Mouse (Mus musculus): ENCODE data around the gene Antxr1. TPM values are rescaled to one million over a fixed set of nuclear protein-coding genes. Genes with fewer than 3 reads are reported as not detected.

Antxr1 gene
- total and polyA plus RNA-seq, 3 experiments, result 0.16 to 0.23 (median 0.21) TPM

DNA sequence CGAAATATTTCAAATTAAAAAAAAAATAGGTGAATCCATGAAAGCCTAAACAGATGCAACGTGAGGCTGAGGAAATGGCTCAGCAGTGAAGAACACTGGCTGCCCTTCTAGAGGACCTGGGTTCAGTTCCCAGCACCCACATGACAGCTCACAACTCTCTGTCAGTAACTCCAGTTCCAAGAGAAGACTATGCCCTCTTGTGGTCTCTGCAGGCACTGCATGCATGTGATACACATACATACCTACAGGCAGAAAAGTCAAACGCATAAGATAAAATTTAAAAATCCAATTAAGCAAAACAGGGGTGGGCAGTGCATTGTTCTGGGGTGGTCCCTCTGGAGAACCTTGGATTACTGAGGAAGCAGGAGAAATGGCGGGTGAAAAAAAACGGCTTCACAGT is 60.8 kb downstream of the Antxr1 start:
- no peaks in the 10 kb centered on the region for H3K36me3 ChIP-seq (replicated peaks in 1 of 2; ENCODE audit: control insufficient read depth in 1 of 2, insufficient read depth in 1 of 2, low read length in 1 of 2)
- TF ChIP-seq MAFK (IDR thresholded peaks at IDR 0.05; ENCODE audit: insufficient replicate concordance, low read length) (no peak), POLR2A (IDR thresholded peaks at IDR 0.05; ENCODE audit: low read depth, low read length) (no peak), NRF1 (IDR thresholded peaks at IDR 0.05; ENCODE audit: low read depth, low read length) (no peak), USF2 (conservative IDR thresholded peaks at IDR 0.05; ENCODE audit: low read depth, low read length) (no peak), SIN3A (IDR thresholded peaks at IDR 0.05; ENCODE audit: low read length) (no peak), RAD21 (IDR thresholded peaks at IDR 0.05; ENCODE audit: low read depth, low read length) (peak; percentile 35), MXI1 (IDR thresholded peaks at IDR 0.05; ENCODE audit: low read depth, low read length) (no peak), SMC3 (IDR thresholded peaks at IDR 0.05; ENCODE audit: low read depth, low read length) (peak; percentile 54), CTCF (conservative IDR thresholded peaks at IDR 0.05 in 1 of 2, IDR thresholded peaks at IDR 0.05 in 1 of 2; ENCODE audit: low read depth in 2 of 2, low read length in 2 of 2) (peak; percentile 38 to 56; a peak in 3 of 4 replicates), UBTF (IDR thresholded peaks at IDR 0.05; ENCODE audit: low read depth, low read length) (no peak), BHLHE40 (IDR thresholded peaks at IDR 0.05; ENCODE audit: low read depth, low read length) (no peak), GABPA (IDR thresholded peaks at IDR 0.05; ENCODE audit: insufficient replicate concordance, low read depth, low read length) (no peak)
- H3K4me2 ChIP-seq (ENCODE audit: insufficient read depth, low read depth, poor library complexity, severe bottlenecking), result no peak overlapping the region
- H3K9me3 ChIP-seq (replicated peaks; ENCODE audit: low read length), result peaks cover 6% of the 10 kb centered on the region
- H3K4me3 ChIP-seq (replicated peaks in 1 of 3; ENCODE audit: low read depth in 2 of 3, low read length in 2 of 3, poor library complexity in 1 of 3), result no peak overlapping the region
- in situ Hi-C loops (cut with MboI; ENCODE audit: low pct_ligation_motif_present, low pct_unique_long_range_greater_than_20kb, low sequenced_read_pairs) (no loop called here), dilution Hi-C loops (cut with MboI; ENCODE audit: extremely low pct_ligation_motif_present, extremely low pct_unique_long_range_greater_than_20kb, low sequenced_read_pairs) (no loop called here)
- H3K4me1 ChIP-seq (ENCODE audit: control insufficient read depth in 1 of 2, insufficient read depth in 2 of 2), result peaks cover 0 to 11% of the 10 kb centered on the region in 2 experiments; a peak in 1 of 4 replicates
- no peak overlapping the region for H3K9ac ChIP-seq (ENCODE audit: insufficient read depth, low read depth)
- peak; percentile 20 for DNase-seq (ENCODE audit: extremely low read depth)
- no peaks in the 10 kb centered on the region for H3K79me2 ChIP-seq (replicated peaks; ENCODE audit: control insufficient read depth, extremely low read depth, insufficient read depth, poor library complexity, severe bottlenecking)
- no peak overlapping the region for H3K27ac ChIP-seq (ENCODE audit: insufficient read depth, low read depth)
- H3K27me3 ChIP-seq (replicated peaks), result no peaks in the 10 kb centered on the region

DNA sequence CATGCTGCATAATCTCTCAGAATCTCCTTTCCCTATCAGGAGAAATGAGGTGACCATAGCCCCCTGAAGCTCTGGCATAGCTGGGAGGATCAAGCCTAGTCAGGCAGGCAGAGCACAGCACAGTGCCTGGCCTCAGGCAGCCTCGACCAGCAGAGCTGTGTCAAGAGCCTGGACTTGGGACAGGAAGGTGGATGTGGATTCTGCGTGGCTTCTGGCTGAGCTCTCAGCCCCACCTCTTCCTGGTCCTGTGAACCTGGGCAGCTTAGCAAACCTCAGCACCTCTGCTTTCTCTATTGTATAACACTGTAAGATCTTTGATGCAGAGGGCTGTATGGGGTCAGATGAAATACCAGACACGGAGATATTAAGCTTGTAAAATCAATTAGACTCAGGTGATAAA is 61.8 kb downstream of the Antxr1 start:
- H3K27ac ChIP-seq (ENCODE audit: insufficient read depth, low read depth), result no peak overlapping the region
- H3K4me3 ChIP-seq (replicated peaks in 1 of 3; ENCODE audit: low read depth in 2 of 3, low read length in 2 of 3, poor library complexity in 1 of 3), result no peak overlapping the region
- no peaks in the 10 kb centered on the region for H3K79me2 ChIP-seq (replicated peaks; ENCODE audit: control insufficient read depth, extremely low read depth, insufficient read depth, poor library complexity, severe bottlenecking)
- H3K36me3 ChIP-seq (replicated peaks in 1 of 2; ENCODE audit: control insufficient read depth in 1 of 2, insufficient read depth in 1 of 2, low read length in 1 of 2), result no peaks in the 10 kb centered on the region
- H3K9me3 ChIP-seq (replicated peaks; ENCODE audit: low read length), result peaks cover 6% of the 10 kb centered on the region
- no peak for DNase-seq (ENCODE audit: extremely low read depth)
- H3K9ac ChIP-seq (ENCODE audit: insufficient read depth, low read depth), result no peak overlapping the region
- in situ Hi-C loops (cut with MboI; ENCODE audit: low pct_ligation_motif_present, low pct_unique_long_range_greater_than_20kb, low sequenced_read_pairs), result no loop called here
- no peaks in the 10 kb centered on the region for H3K27me3 ChIP-seq (replicated peaks)
- no peak overlapping the region for H3K4me2 ChIP-seq (ENCODE audit: insufficient read depth, low read depth, poor library complexity, severe bottlenecking)
- TF ChIP-seq USF2 (conservative IDR thresholded peaks at IDR 0.05; ENCODE audit: low read depth, low read length) (no peak), CHD1 (IDR thresholded peaks at IDR 0.05; ENCODE audit: low read depth, low read length) (no peak), KAT2A (IDR thresholded peaks at IDR 0.05; ENCODE audit: insufficient replicate concordance, low read length) (no peak), POLR2A (IDR thresholded peaks at IDR 0.05; ENCODE audit: low read depth, low read length) (no peak), CHD2 (IDR thresholded peaks at IDR 0.05; ENCODE audit: low read length) (no peak), ZNF384 (IDR thresholded peaks at IDR 0.05; ENCODE audit: low read depth, low read length) (no peak), MAFK (IDR thresholded peaks at IDR 0.05; ENCODE audit: insufficient replicate concordance, low read length) (no peak), JUN (IDR thresholded peaks at IDR 0.05; ENCODE audit: insufficient read depth, low read depth, low read length) (no peak), HCFC1 (IDR thresholded peaks at IDR 0.05; ENCODE audit: low read depth, low read length) (no peak), ZMIZ1 (IDR thresholded peaks at IDR 0.05; ENCODE audit: low read depth, low read length) (no peak), UBTF (IDR thresholded peaks at IDR 0.05; ENCODE audit: low read depth, low read length) (no peak), SIN3A (IDR thresholded peaks at IDR 0.05; ENCODE audit: low read length) (no peak), MYC (IDR thresholded peaks at IDR 0.05; ENCODE audit: low read depth, low read length) (no peak), POLR2AphosphoS2 (IDR thresholded peaks at IDR 0.05; ENCODE audit: low read depth, low read length) (no peak), RCOR1 (conservative IDR thresholded peaks at IDR 0.05; ENCODE audit: low read depth, low read length) (no peak), NELFE (IDR thresholded peaks at IDR 0.05; ENCODE audit: low read depth, low read length) (no peak)
- peaks cover 0 to 11% of the 10 kb centered on the region in 2 experiments; a peak in 1 of 4 replicates for H3K4me1 ChIP-seq (ENCODE audit: control insufficient read depth in 1 of 2, insufficient read depth in 2 of 2)
- dilution Hi-C loops (cut with MboI; ENCODE audit: extremely low pct_ligation_motif_present, extremely low pct_unique_long_range_greater_than_20kb, low sequenced_read_pairs), result no loop called here
